Mouse (Mus musculus) midbrain, embryonic 14.5 days (tissue): Measurements from ENCODE around the gene Atp6ap1. TPM values are rescaled to one million over a fixed set of nuclear protein-coding genes. Genes with fewer than 3 reads are reported as not detected.

Experiments used
- ATAC-seq: fragments of 200-750 bp; cut with Nextera tagmentation; 2 replicates; pipeline ENCODE4 v1.8.0; 2017; ENCODE audit warnings: moderate number of reproducible peaks, moderate library complexity; ENCODE audit not compliant: low FRiP score, low TSS enrichment
- DNase-seq: peaks from one replicate; pipeline ENCODE4 v3.0.0-alpha.2; 2015
- H3K27ac ChIP-seq: fragments of 300-500 bp; sonication (generic); replicated peaks from 2 replicates; pipeline ENCODE4 v1.5.1; 2014; ENCODE audit warnings: mild to moderate bottlenecking, low read depth, low read length, moderate library complexity
- H3K27me3 ChIP-seq: fragments of 300-500 bp; sonication (generic); 2 replicates; pipeline ENCODE4 v1.6.1; 2014; ENCODE audit warnings: low read length, control low read depth, mixed read lengths; ENCODE audit not compliant: control insufficient read depth, insufficient read depth
- H3K36me3 ChIP-seq: fragments of 300-500 bp; sonication (generic); 2 replicates; pipeline ENCODE4 v1.6.1; 2014; ENCODE audit warnings: low read length, control low read depth; ENCODE audit not compliant: control insufficient read depth, insufficient read depth
- H3K4me1 ChIP-seq: fragments of 300-500 bp; sonication (generic); 2 replicates; pipeline ENCODE4 v1.6.1; 2014; ENCODE audit warnings: mild to moderate bottlenecking, antibody characterized with exemption, low read length, control low read depth; ENCODE audit not compliant: control insufficient read depth, insufficient read depth
- H3K4me2 ChIP-seq: fragments of 300-500 bp; sonication (generic); 2 replicates; pipeline ENCODE4 v1.6.1; 2014; ENCODE audit warnings: mild to moderate bottlenecking, low read length, moderate library complexity
- H3K4me3 ChIP-seq: fragments of 300-500 bp; sonication (generic); replicated peaks from 2 replicates; pipeline ENCODE4 v1.5.1; 2014; ENCODE audit warnings: low read depth, low read length
- H3K9ac ChIP-seq: fragments of 300-500 bp; sonication (generic); replicated peaks from 2 replicates; pipeline ENCODE4 v1.6.1; 2014; ENCODE audit warnings: mild to moderate bottlenecking, low read length, moderate library complexity
- H3K9me3 ChIP-seq: fragments of 300-500 bp; sonication (generic); 2 replicates; pipeline ENCODE4 v1.6.1; 2016; ENCODE audit warnings: low read length, control low read depth, mixed read lengths; ENCODE audit not compliant: control insufficient read depth
- WGBS: fragments of 180-500 bp; shearing (Covaris S2); extraction: QIAGEN DNeasy Blood & Tissue Kit; methylation state at CpG from one replicate; pipeline ENCODE4 v1.1.7; 2014; 5-methylcytosine and 5-hydroxymethylcytosine counted together
- polyA plus RNA-seq: library from polyadenylated mRNA; unstranded; fragments of >200 nt; fragmentation: Nextera tagmentation; extraction: Ambion mirVana; gene quantifications from 2 replicates; pipeline ENCODE4 v1.2.1, GENCODE M21; 2014

The Atp6ap1 gene
- polyA plus RNA-seq, 1 experiment from 2014 or later: 235 TPM

- DNase-seq (no peak), ATAC-seq (0 out of 2 replicates have a peak, but pooled peaks have one; percentile 29)
- Histone ChIP-seq H3K4me3 (peak overlapping the region; percentile 51), H3K4me2 (peak overlapping the region; percentile 68), H3K36me3 (no peaks in the 10 kb centered on the region), H3K9ac (peak overlapping the region; percentile 62), H3K4me1 (peaks cover 6% of the 10 kb centered on the region; the same call in 1 of the 2 replicates), H3K27me3 (no peaks in the 10 kb centered on the region), H3K9me3 (no peaks in the 10 kb centered on the region), H3K27ac (peak overlapping the region; percentile 84)
- 48% methylated on average over 5 of the region's 5 CpGs for WGBS
Measured at GRCm38 (mm10) chrX:74283092-74283437, 13.8 kb upstream of the Atp6ap1 start.

GRCm38 (mm10) chrX:74293431-74293830, 3.5 kb upstream of the Atp6ap1 start:
- peaks cover 4% of the 10 kb centered on the region; the same call in 1 of the 2 replicates for H3K36me3 ChIP-seq
- DNase-seq (no peak), ATAC-seq (no peak)
- no peak overlapping the region for H3K9ac ChIP-seq
- no peaks in the 10 kb centered on the region for H3K27me3 ChIP-seq
- WGBS: 75% methylated on average over 4 of the region's 4 CpGs
- 0 out of 2 replicates have a peak, but pooled peaks cover 2% of the 10 kb centered on the region for H3K4me1 ChIP-seq
- H3K9me3 ChIP-seq: no peaks in the 10 kb centered on the region
- H3K27ac ChIP-seq: no peak overlapping the region
- H3K4me3 ChIP-seq: no peak overlapping the region
- H3K4me2 ChIP-seq: no peak overlapping the region

GRCm38 (mm10) chrX:74298348-74298747, 1.5 kb downstream of the Atp6ap1 start:
- Histone ChIP-seq H3K27me3 (no peaks in the 10 kb centered on the region), H3K36me3 (peaks cover 24% of the 10 kb centered on the region), H3K9ac (no peak overlapping the region), H3K4me1 (0 out of 2 replicates have a peak, but pooled peaks cover 4% of the 10 kb centered on the region), H3K9me3 (no peaks in the 10 kb centered on the region), H3K4me2 (no peak overlapping the region), H3K27ac (no peak overlapping the region), H3K4me3 (no peak overlapping the region)
- DNase-seq: no peak
- no peak for ATAC-seq
- 97% methylated on average over 1 of the region's 1 CpGs for WGBS

GRCm38 (mm10) chrX:74299721-74300120, 2.8 kb downstream of the Atp6ap1 start:
- peaks cover 33% of the 10 kb centered on the region for H3K36me3 ChIP-seq
- no peak overlapping the region for H3K4me2 ChIP-seq
- ATAC-seq: no peak
- no peaks in the 10 kb centered on the region for H3K27me3 ChIP-seq
- no peak overlapping the region for H3K9ac ChIP-seq
- WGBS: 76% methylated on average over 3 of the region's 3 CpGs
- H3K9me3 ChIP-seq: no peaks in the 10 kb centered on the region
- 0 out of 2 replicates have a peak, but pooled peaks cover 7% of the 10 kb centered on the region for H3K4me1 ChIP-seq
- H3K4me3 ChIP-seq: no peak overlapping the region
- H3K27ac ChIP-seq: no peak overlapping the region
- no peak for DNase-seq

- Histone ChIP-seq H3K27me3 (no peaks in the 10 kb centered on the region), H3K9ac (peak within 1 kb of the TSS; percentile 73), H3K9me3 (no peaks in the 10 kb centered on the region), H3K27ac (peak within 1 kb of the TSS; percentile 95), H3K4me1 (0 out of 2 replicates have a peak, but pooled peaks cover 8% of the 10 kb centered on the region), H3K4me3 (peak within 1 kb of the TSS; percentile 55), H3K36me3 (peaks cover 63% of the 10 kb centered on the region), H3K4me2 (peak within 1 kb of the TSS; percentile 70)
- ATAC-seq: peak; percentile 85
- peak; percentile 86 for DNase-seq
- 22% methylated on average over 36 of the region's 41 CpGs for WGBS
Measured at GRCm38 (mm10) chrX:74304867-74305700, 8.2 kb downstream of the Atp6ap1 start, which contains the start of gene Gdi1. TSS of gene Gdi1 (plus strand) at chrX:74304998.

- Histone ChIP-seq H3K4me1 (no peaks in the 10 kb centered on the region), H3K27ac (peak within 1 kb of the TSS; percentile 87), H3K9me3 (no peaks in the 10 kb centered on the region), H3K36me3 (peaks cover 36% of the 10 kb centered on the region), H3K9ac (peak within 1 kb of the TSS; percentile 63), H3K4me2 (peak within 1 kb of the TSS; percentile 67), H3K27me3 (no peaks in the 10 kb centered on the region), H3K4me3 (peak within 1 kb of the TSS; percentile 48)
- ATAC-seq (peak; percentile 97), DNase-seq (peak; percentile 94)
- WGBS: 24% methylated on average over 59 of the region's 59 CpGs
Measured at GRCm38 (mm10) chrX:74312540-74313464, 15.9 kb downstream of the Atp6ap1 start, which contains the start of gene Fam50a. TSS of gene Fam50a (plus strand) at chrX:74313033.

- Histone ChIP-seq H3K4me2 (peak within 1 kb of the TSS; percentile 73), H3K4me3 (peak within 1 kb of the TSS; percentile 51), H3K27ac (peak within 1 kb of the TSS; percentile 86), H3K27me3 (no peaks in the 10 kb centered on the region), H3K9ac (peak within 1 kb of the TSS; percentile 63), H3K9me3 (no peaks in the 10 kb centered on the region), H3K4me1 (peaks cover 15% of the 10 kb centered on the region), H3K36me3 (peaks cover 19% of the 10 kb centered on the region; the same call in 1 of the 2 replicates)
- DNase-seq (peak; percentile 85), ATAC-seq (peak; percentile 94)
- 28% methylated on average over 28 of the region's 30 CpGs for WGBS
Measured at GRCm38 (mm10) chrX:74328725-74329161, 31.8 kb downstream of the Atp6ap1 start, which contains the start of gene Plxna3. TSS of gene Plxna3 (plus strand) at chrX:74329066.

GRCm38 (mm10) chrX:74329215-74329671, 32.3 kb downstream of the Atp6ap1 start:
- Histone ChIP-seq H3K27me3 (no peaks in the 10 kb centered on the region), H3K4me1 (peaks cover 15% of the 10 kb centered on the region), H3K4me2 (peak overlapping the region; percentile 73), H3K9me3 (no peaks in the 10 kb centered on the region), H3K9ac (peak overlapping the region; percentile 63), H3K4me3 (peak overlapping the region; percentile 51), H3K27ac (peak overlapping the region; percentile 86), H3K36me3 (peaks cover 23% of the 10 kb centered on the region; the same call in 1 of the 2 replicates)
- DNase-seq: peak; percentile 32
- WGBS: 34% methylated on average over 10 of the region's 10 CpGs
- ATAC-seq: peak; percentile 55
